Mouse (Mus musculus) heart, embryonic 16.5 days (tissue): Measurements from ENCODE around the gene Castor1. TPM values are rescaled to one million over a fixed set of nuclear protein-coding genes. Genes with fewer than 3 reads are reported as not detected.
A peak's percentile ranks its signal among the peaks of the same experiment; 100 is the strongest.

Experiments
- ATAC-seq: fragments of 200-750 bp; cut with Nextera tagmentation; replicated peaks from 2 replicates; pipeline ENCODE4 v1.8.0; 2017; ENCODE audit warnings: moderate number of reproducible peaks; ENCODE audit not compliant: insufficient read depth, low FRiP score; ENCODE audit errors: extremely low read depth
- H3K27ac ChIP-seq: fragments of 300-500 bp; sonication (generic); 2 replicates; pipeline ENCODE4 v1.5.1; 2014; ENCODE audit warnings: mild to moderate bottlenecking, low read length, control low read depth, moderate library complexity
- H3K27me3 ChIP-seq: fragments of 300-500 bp; sonication (generic); 2 replicates; pipeline ENCODE4 v1.6.1; 2014; ENCODE audit warnings: low read length, mixed read lengths; ENCODE audit not compliant: control insufficient read depth, insufficient read depth
- H3K36me3 ChIP-seq: fragments of 300-500 bp; sonication (generic); 2 replicates; pipeline ENCODE4 v1.6.1; 2014; ENCODE audit not compliant: control insufficient read depth, insufficient read depth
- H3K4me1 ChIP-seq: fragments of 300-500 bp; sonication (generic); 2 replicates; pipeline ENCODE4 v1.6.1; 2014; ENCODE audit warnings: low read length, mixed read lengths; ENCODE audit not compliant: control insufficient read depth, insufficient read depth
- H3K4me2 ChIP-seq: fragments of 300-500 bp; sonication (generic); 2 replicates; pipeline ENCODE4 v1.6.1; 2014; ENCODE audit warnings: low read depth, mild to moderate bottlenecking, control low read depth, low read length
- H3K4me3 ChIP-seq: fragments of 300-500 bp; sonication (generic); 2 replicates; pipeline ENCODE4 v1.5.1; 2014; ENCODE audit warnings: mild to moderate bottlenecking, control low read depth, low read length
- H3K9ac ChIP-seq: fragments of 300-500 bp; sonication (generic); 2 replicates; pipeline ENCODE4 v1.6.1; 2014; ENCODE audit warnings: low read length, control low read depth
- H3K9me3 ChIP-seq: fragments of 300-500 bp; sonication (generic); replicated peaks from 2 replicates; pipeline ENCODE4 v1.6.1; 2016; ENCODE audit warnings: low read length; ENCODE audit not compliant: control insufficient read depth
- WGBS: fragments of 180-500 bp; shearing (Covaris S2); extraction: QIAGEN DNeasy Blood & Tissue Kit; methylation state at CpG from one replicate; pipeline ENCODE4 v1.1.7; 2014; 5-methylcytosine and 5-hydroxymethylcytosine counted together
- polyA plus RNA-seq: library from polyadenylated mRNA; unstranded; fragments of >200 nt; fragmentation: Nextera tagmentation; extraction: Ambion mirVana; gene quantifications from 2 replicates; pipeline ENCODE4 v1.2.1, GENCODE M21; 2015

Castor1 gene
- polyA plus RNA-seq, 1 experiment from 2014 or later: 14.0 TPM

GRCm38 (mm10) chr11:4223393-4224188 lies 5.6 kb downstream of the Castor1 start:
- no peak for ATAC-seq
- Histone ChIP-seq H3K4me3 (no peak overlapping the region), H3K9me3 (no peaks in the 10 kb centered on the region), H3K27ac (no peak overlapping the region), H3K9ac (no peak overlapping the region), H3K4me2 (no peak overlapping the region), H3K27me3 (no peaks in the 10 kb centered on the region), H3K36me3 (no peaks in the 10 kb centered on the region), H3K4me1 (peaks cover 7% of the 10 kb centered on the region)
- WGBS: 36% methylated on average over 5 of the region's 7 CpGs

- H3K4me2 ChIP-seq: no peak overlapping the region
- H3K9ac ChIP-seq: no peak overlapping the region
- no peaks in the 10 kb centered on the region for H3K9me3 ChIP-seq
- H3K27ac ChIP-seq: no peak overlapping the region
- no peaks in the 10 kb centered on the region for H3K36me3 ChIP-seq
- no peak for ATAC-seq
- no peak overlapping the region for H3K4me3 ChIP-seq
- H3K27me3 ChIP-seq: no peaks in the 10 kb centered on the region
- WGBS: 50% methylated on average over 2 of the region's 2 CpGs
- H3K4me1 ChIP-seq: peaks cover 2% of the 10 kb centered on the region
These were observed 6.2 kb downstream of the Castor1 start for GRCm38 (mm10) chr11:4224223-4224622.

- Histone ChIP-seq H3K4me3 (no peak overlapping the region), H3K27ac (no peak overlapping the region), H3K4me2 (no peak overlapping the region)
These were observed 8.7 kb downstream of the Castor1 start for GRCm38 (mm10) chr11:4226569-4227325.

GRCm38 (mm10) chr11:4228463-4228862 lies 10.4 kb downstream of the Castor1 start:
- Histone ChIP-seq H3K4me2 (no peak overlapping the region), H3K4me1 (no peaks in the 10 kb centered on the region), H3K9ac (no peak overlapping the region), H3K36me3 (no peaks in the 10 kb centered on the region), H3K4me3 (no peak overlapping the region), H3K27ac (no peak overlapping the region), H3K9me3 (no peaks in the 10 kb centered on the region), H3K27me3 (no peaks in the 10 kb centered on the region)
- no peak for ATAC-seq
- 29% methylated on average over 8 of the region's 8 CpGs for WGBS

More at GRCm38 (mm10) chr11:4226569-4227325, 8.7 kb downstream of the Castor1 start:
- ATAC-seq: no peak
- H3K27me3 ChIP-seq: no peaks in the 10 kb centered on the region
- H3K9me3 ChIP-seq: no peaks in the 10 kb centered on the region
- no peaks in the 10 kb centered on the region for H3K4me1 ChIP-seq
- no peaks in the 10 kb centered on the region for H3K36me3 ChIP-seq
- WGBS: 74% methylated on average over 5 of the region's 5 CpGs
- no peak overlapping the region for H3K9ac ChIP-seq

- Histone ChIP-seq H3K9me3 (no peaks in the 10 kb centered on the region), H3K4me1 (no peaks in the 10 kb centered on the region), H3K4me3 (no peak overlapping the region), H3K27ac (no peak overlapping the region), H3K9ac (no peak overlapping the region), H3K4me2 (no peak overlapping the region), H3K36me3 (no peaks in the 10 kb centered on the region), H3K27me3 (no peaks in the 10 kb centered on the region)
- 67% methylated on average over 4 of the region's 4 CpGs for WGBS
- no peak for ATAC-seq
These were observed 11.8 kb downstream of the Castor1 start for GRCm38 (mm10) chr11:4229841-4230240.

- WGBS: 85% methylated on average over 2 of the region's 2 CpGs
These were observed 13.4 kb downstream of the Castor1 start for GRCm38 (mm10) chr11:4231435-4231834.

GRCm38 (mm10) chr11:4232644-4233043 lies 14.6 kb downstream of the Castor1 start:
- peak; percentile 21 for ATAC-seq
- no peak overlapping the region for H3K27ac ChIP-seq

More at GRCm38 (mm10) chr11:4231435-4231834, 13.4 kb downstream of the Castor1 start:
- Histone ChIP-seq H3K9me3 (no peaks in the 10 kb centered on the region), H3K4me3 (no peak overlapping the region), H3K4me1 (no peaks in the 10 kb centered on the region), H3K4me2 (no peak overlapping the region), H3K9ac (no peak overlapping the region), H3K27ac (no peak overlapping the region), H3K36me3 (no peaks in the 10 kb centered on the region), H3K27me3 (no peaks in the 10 kb centered on the region)
- ATAC-seq: no peak

GRCm38 (mm10) chr11:4235052-4235655 lies 17.1 kb downstream of the Castor1 start:
- WGBS: 80% methylated on average over 6 of the region's 6 CpGs
- no peak overlapping the region for H3K4me2 ChIP-seq
- H3K4me3 ChIP-seq: no peak overlapping the region
- H3K4me1 ChIP-seq: no peaks in the 10 kb centered on the region
- no peak overlapping the region for H3K9ac ChIP-seq
- H3K27me3 ChIP-seq: no peaks in the 10 kb centered on the region
- no peak for ATAC-seq
- H3K27ac ChIP-seq: no peak overlapping the region
- no peaks in the 10 kb centered on the region for H3K9me3 ChIP-seq
- H3K36me3 ChIP-seq: no peaks in the 10 kb centered on the region

More at GRCm38 (mm10) chr11:4232644-4233043, 14.6 kb downstream of the Castor1 start:
- Histone ChIP-seq H3K4me2 (no peak overlapping the region), H3K4me1 (no peaks in the 10 kb centered on the region), H3K4me3 (no peak overlapping the region), H3K9ac (no peak overlapping the region), H3K9me3 (no peaks in the 10 kb centered on the region), H3K36me3 (no peaks in the 10 kb centered on the region), H3K27me3 (no peaks in the 10 kb centered on the region)
- 38% methylated on average over 12 of the region's 12 CpGs for WGBS
